Mouse (Mus musculus) spleen, adult 2 months (tissue): ENCODE measurements at regions not wholly inside any gene's neighbourhood (a gene's known extent, or its start where the extent isn't known, plus 50 kb on each side); places are given as distances from the start of the nearest gene placed in this dataset.

Experiments used
- CTCF ChIP-seq: fragments of 200-500 bp; IDR thresholded peaks from 2 replicates; pipeline ENCODE4 v1.5.1; 2011; ENCODE audit warnings: mild to moderate bottlenecking, inconsistent platforms; ENCODE audit not compliant: insufficient read depth, insufficient read length, insufficient replicate concordance; ENCODE audit errors: extremely low read depth
- POLR2A ChIP-seq: fragments of 200-500 bp; IDR thresholded peaks from 2 replicates; pipeline ENCODE4 v1.6.1; 2011; ENCODE audit warnings: low read depth, low read length, inconsistent platforms

DNA sequence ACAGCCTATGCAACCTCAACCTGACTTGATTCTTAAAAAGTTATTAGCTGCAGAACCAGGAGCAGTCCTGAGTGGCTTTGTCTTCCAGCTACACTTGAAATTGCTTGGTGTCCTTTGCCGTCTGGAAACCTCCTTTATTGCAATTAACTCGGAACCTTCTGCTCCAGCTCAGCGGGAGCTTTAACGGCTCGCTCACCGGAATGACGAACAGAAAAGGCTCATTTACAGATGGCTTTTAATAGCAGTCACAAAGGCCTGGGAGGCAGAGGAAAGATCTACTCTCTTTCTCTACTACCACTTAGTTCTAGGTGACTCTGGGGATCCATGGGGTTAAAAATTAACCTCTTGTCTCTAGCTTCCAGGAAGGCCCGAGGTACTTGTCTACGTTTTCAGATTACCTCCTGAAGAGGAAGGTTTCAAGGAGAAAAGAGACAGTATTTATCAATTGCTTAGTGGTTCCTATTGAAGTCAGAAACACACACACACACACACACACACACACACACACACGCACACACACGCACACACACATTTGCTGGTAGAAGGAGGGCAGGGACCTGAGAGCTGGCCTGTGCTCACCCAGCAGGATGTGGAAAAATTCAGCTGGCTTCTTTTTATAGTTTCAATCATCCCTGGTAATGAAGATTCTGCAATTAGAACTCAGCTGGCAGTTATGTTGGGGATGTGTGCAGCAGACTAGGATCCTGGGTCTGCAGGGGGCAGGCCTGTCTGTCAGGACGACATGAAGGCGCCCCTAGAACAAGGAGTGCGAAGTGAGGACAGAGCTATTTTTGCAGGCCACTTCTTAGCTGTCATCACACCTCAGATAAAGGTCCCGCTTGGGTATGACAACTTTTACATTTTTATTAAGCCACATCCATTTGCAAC is 62.4 kb upstream of the Man1a2 start:
- no peak for TF ChIP-seq POLR2A
- no peak for TF ChIP-seq CTCF
